Mouse (Mus musculus) cerebellum, postnatal 4 days (tissue): ENCODE results near the gene AW822073.
"Not testable (repeated sequence)": the region's sequence is repeated elsewhere in the genome, so short reads cannot be mapped to it uniquely, and the experiment has no call there.

Source experiments
- DNase-seq, 2 experiments: peaks; one replicate each; pipeline ENCODE4 v3.0.0; 2022; ENCODE audit warnings: low spot score in 2 of 2, mixed read lengths in 1 of 2

Gene AW822073

DNA sequence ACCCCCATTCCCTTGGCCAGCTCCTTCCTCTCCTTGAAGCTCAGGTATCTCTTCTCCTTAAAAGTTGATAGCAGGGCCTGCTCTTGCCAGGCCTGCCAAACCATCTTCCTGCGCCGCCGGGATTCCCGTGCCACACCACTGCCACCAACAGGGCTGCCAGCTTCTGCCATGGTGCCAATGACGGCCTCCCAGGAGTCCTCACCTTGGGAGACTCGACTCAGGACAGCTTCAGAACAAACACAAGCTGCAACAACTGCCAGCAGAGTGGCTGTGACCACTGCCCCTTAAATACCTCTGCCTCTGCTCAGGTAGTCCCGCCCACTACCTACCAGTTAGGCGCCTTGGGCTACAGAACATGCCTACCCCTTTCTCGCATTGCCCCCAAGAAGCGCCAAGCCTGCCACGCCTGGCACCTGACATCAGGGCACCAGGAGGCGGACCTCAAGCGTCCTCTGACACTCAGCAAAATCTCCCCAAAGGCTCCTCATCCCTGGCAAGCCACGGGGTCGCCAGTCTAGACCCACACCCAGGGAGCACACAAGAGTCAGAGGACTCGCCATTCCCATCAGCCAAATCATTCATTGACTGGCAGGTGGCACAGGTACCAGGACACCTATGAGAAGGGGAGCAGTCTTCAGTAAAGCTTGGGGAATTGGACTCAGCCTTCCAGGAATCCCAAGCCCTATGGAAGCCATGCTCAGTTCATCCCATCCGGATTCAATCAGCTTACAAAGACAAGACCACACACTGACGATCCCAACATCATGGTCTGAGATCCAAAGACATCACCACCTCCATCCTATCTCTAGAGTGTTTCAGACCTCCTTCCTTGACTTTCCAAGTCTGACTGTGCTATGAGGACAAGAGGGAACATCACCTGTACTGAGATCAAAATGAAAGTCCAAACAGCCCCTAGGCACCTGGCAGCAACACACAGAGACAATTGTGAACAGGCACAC is at the start of gene AW822073:
Gene AW822073 (minus strand): TSS at position 104 of the 959 bp plus-strand sequence.
- DNase-seq: peak in 1 of 2 experiments; percentile 78

DNA sequence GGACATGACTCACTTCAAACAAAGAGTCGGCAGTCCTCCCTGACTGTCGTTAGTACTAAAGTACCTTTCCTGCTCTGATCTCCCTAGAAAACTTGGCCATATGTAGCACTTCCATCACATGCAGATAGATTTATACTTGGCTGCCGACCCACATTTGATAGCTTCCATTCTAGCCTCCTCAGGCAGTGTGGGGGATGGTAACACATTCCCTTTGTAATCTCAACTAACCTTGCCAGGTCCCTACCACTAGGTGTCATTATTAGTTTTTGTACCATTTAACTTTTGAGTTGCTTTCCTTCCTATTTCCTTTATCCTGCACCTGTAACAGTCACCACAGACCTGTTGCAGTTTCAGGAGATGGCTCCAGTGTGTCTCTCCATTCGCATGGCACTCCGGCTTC is 33.7 kb upstream of the AW822073 start:
- DNase-seq: no peak

DNA sequence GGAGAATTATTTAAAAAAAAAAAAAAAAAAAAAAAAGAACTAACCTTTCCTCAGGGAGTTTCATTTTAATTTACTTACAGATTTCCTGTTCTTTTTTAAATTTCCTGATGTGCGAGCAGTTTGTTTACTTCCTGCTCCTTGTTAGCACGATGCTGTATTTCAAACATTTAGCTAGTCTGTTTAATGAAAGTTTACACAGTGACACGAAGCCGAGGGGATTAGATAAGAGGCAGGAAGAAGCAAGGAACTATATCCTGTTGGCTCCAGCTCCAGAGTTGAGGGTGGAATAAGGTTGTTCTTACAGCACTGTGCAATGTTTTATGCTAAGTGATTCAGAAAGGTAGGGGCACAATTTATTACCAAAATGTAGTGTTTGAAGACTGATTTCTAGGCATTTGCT is 31.2 kb upstream of the AW822073 start:
- DNase-seq: no peak

DNA sequence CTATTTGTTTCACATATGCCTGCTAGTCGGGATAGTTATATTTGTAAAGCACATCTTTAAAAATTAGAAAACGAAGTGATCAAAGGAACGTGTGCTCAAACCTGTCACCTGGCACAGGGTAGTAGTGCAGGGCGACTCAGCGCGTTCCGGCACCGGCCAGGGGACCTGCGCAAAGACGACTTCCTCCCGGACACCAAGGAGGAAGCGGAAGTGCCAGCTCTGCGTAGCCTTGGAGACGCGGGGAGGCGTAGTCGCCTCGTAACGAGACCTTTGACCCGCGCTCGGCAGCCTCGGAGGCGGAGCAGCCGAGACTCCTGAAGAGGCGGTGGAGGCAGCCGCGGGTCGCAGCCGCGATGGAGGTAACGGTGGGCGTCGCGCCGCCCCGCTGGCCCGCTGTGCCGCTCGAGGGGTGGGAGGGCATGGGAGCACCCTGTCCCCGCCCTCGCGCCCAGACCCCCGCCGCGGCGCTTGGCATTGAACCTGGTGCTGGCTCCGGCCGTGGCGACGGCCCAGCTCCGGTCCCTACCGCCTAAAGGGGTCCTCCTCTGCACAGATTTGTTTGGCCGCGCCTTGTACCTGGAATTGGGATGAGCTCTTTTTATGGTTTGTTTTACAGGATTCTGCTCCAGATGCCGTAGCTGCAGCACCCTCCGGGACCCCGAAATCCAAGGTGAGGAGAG is 30.6 kb upstream of the AW822073 start, which contains the start of gene Gcc2:
Gene Gcc2 (plus strand): TSS at position 285 of the 680 bp plus-strand sequence.
- peak; percentile 76 to 91 for DNase-seq

DNA sequence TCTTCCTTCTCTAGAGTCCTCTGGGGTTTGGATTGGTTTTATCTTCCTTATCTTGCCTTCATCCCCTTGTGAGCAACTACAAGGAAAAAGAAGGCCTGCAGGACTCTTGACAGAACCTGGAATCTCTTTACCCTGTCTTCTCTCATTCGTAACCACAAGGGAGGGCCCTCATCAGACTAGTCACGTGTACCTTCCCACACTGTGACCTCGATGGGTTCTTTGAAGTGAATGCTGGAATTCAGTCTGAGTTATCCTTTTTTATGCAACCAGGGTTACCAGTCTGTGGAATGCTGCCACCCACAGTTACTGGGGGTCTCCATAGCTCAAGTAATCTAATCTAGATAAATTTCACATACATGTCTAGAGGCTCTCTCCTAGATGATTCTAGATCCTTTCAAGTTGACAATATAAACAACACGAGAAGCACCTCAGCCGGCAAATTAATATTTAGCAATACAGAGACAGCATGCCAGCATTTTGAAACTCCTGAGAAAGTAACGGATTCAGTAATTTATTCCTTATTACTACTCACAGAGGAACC is 30.0 kb upstream of the AW822073 start:
- no peak for DNase-seq

DNA sequence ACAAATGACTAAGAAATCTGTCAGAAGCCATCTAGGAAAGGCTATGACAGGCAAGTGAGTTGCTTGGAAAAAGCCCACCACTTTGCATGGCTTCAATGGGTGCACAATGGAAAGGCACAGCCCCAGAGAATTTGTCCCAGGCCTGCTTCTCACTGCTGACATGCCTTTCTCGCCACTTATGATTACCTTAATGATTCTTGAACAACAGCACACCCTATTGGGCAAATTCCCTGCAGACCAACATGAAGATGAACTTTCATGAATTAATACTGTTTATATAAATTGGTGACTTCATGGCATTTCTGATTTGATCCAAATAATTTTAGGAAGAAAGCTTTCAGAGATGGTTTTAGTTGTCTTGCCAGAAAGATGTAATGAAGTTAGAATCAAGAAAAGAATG is 24.8 kb upstream of the AW822073 start:
- DNase-seq: no peak

DNA sequence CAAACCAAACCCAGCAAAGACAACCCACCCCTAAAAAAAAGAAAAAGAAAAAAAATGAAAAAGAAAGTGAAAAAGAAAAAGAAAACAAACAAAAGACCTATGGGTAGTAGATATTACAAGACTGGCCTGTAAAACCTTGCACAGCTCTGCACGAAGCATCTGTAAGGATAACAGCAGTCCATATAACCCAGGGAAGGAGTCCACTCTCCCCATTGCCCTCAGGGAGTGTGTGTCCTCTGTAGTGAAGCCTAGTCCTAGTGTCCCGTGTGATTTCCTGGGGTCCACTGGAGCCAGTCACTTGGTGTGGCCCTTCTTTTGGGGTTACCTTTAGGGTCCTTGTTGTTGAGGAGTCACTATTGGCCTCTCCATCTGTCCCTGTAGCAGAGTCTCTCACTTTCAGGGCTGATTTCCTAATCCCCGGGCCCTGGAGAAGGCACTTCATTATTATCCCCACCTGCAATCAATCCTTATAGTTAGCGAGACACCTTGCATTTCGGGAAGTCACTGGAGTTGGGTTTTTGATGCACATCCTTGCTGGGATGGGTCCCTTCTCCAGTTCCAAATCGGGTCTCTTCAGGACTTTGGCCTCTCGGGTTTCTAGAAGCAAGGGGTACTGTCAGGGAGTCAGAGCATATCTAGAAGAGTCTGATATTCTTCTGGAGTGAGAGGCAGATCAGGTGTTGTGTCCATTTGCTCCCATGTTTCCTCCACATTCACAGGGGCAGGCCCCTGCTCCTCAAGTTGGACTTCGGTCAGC is 14.4 kb upstream of the AW822073 start:
- peak; percentile 72 to 85 for DNase-seq

DNA sequence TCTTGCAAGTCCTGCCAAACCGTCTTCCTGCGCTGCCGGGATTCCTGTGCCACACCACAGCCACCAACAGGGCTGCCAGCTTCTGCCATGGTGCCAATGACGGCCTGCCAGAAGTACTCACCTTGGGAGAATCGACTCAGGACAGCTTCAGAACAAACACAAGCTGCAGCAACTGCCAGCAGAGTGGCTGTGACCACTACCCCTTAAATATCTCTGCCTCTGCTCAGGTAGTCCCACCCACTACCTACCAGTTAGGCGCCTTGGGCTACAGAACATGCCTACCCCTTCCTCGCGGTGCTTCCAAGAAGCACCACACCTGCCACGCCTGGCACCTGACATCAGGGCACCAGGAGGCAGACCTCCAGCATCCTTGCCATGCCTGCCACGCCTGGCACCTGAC is 11.9 kb upstream of the AW822073 start, which contains the start of gene Gm4981:
Gene Gm4981 (minus strand): TSS at position 89 of the 400 bp plus-strand sequence.
- DNase-seq: no peak

DNA sequence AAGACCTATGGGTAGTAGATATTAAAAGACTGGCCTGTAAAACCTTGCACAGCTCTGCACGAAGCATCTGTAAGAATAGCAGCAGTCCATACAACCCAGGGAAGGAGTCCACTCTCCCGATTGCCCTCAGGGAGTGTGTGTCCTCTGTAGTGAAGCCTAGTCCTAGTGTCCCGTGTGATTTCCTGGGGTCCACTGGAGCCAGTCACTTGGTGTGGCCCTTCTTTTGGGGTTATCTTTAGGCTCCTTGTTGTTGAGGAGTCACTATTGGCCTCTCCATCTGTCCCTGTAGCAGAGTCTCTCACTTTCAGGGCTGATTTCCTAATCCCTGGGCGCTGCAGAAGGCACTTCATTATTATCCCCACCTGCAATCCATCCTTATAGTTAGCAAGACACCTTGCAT is 10.3 kb upstream of the AW822073 start:
- DNase-seq: not testable (repeated sequence)

DNA sequence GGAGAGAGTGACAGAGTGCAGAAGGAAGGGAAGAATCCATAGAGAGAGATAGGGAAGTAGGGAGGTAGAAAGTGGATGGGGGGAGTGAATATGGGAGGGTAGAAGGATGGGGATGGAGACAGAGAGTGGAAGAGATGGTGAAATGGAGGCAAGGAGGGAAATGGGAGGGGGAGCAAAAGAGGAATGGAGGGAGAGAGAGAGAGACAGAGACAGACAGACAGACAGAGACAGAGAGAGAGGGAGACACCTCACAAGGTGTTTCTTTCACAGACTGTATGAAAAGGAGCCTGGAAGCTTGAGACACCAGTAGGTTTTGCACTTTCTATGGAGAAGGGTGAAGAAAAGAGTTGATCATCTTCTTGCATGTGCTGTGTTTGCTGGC is 9.0 kb upstream of the AW822073 start:
- not testable (repeated sequence) for DNase-seq

DNA sequence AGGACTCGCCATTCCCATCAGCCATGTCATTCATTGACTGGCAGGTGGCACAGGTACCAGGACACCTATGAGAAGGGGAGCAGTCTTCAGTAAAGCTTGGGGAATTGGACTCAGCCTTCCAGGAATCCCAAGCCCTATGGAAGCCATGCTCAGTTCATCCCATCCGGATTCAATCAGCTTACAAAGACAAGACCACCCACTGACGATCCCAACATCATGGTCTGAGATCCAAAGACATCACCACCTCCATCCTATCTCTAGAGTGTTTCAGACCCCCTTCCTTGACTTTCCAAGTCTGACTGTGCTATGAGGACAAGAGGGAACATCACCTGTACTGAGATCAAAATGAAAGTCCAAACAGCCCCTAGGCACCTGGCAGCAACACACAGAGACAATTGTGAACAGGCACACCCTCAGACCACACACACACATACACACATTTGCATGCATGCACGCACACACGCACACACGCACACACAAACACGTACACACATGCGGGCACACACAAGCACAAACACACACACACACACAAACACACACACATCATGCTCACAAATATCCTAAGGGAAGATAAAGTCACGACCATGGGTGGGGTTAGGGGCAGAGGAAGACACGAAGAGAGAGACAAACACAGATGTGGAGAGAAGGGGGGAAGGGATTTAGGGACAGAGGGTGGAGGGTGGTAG is 8.5 kb upstream of the AW822073 start:
- DNase-seq: peak; percentile 50 to 62

DNA sequence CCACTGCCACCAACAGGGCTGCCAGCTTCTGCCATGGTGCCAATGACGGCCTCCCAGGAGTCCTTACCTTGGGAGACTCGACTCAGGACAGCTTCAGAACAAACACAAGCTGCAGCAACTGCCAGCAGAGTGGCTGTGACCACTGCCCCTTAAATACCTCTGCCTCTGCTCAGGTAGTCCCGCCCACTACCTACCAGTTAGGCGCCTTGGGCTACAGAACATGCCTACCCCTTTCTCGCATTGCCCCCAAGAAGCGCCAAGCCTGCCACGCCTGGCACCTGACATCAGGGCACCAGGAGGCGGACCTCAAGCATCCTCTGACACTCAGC is 7.9 kb upstream of the AW822073 start, which contains the start of gene Duxf3:
Gene Duxf3 (minus strand): TSS at position 35 of the 329 bp plus-strand sequence.
- not testable (repeated sequence) for DNase-seq

DNA sequence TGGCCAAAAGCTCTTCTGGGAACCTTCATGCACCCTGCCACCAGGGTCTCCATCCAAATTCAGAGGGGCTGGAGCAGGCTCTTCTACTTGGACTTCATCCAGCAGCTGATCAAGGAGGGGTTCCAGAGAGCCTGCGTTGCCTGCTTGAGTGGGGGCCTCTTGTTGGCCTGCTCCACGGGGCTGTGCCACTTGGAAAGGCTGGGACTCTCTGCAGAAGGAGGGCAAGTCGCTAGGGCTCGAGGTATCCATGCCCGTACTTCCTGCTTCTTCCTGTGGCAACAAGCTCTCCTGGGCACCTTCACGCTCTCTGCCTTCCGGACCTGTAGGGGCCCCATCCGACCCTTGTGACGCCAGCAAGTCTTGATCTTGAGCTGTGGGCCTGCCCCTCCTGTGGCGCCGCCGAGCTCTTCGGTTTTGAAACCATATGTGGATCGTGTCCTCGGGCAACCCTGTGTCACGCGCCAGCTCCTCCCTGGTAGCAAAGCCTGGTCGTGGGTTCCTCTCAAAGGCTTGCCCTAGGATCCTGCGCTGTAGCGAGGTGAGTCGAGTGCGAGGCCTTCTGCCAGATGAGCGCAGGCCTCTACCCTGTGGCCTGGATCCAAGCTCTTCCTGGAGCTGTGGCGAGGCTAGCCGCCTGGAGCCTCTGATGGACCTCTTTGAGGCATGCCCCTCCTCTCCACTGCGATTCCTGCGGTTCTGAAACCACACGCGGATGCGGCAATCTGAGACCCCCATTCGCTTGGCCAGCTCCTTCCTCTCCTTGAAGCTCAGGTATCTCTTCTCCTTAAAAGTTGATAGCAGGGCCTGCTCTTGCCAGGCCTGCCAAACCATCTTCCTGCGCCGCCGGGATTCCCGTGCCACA is 7.3 kb upstream of the AW822073 start:
- DNase-seq: peak; percentile 85 to 100

DNA sequence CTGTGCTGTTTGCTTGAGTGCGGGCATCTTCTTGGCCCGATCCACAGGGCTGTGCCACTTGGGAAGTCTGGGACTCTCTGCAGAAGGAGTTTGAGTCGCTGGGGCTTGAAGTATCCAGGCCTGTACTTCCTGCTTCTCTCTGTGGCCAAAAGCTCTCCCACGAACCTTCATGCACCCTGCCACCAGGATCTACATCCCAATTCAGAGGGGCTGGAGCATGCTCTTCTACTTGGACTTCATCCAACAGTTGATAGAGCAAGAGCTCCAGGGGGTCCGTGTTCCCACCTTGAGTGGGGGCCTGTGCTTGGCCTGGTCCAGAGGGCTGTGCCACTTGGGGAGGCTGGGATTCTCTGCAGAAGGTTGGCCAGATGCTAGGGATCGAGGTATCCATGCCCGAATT is 6.4 kb upstream of the AW822073 start:
- peak; percentile 53 to 67 for DNase-seq

DNA sequence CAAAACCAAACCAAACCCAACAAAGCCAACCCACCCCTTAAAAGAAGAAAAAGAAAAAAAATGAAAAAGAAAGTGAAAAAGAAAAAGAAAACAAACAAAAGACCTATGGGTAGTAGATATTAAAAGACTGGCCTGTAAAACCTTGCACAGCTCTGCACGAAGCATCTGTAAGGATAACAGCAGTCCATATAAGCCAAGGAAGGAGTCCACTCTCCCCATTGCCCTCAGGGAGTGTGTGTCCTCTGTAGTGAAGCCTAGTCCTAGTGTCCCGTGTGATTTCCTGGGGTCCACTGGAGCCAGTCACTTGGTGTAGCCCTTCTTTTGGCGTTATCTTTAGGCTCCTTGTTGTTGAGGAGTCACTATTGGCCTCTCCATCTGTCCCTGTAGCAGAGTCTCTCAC is 5.3 kb upstream of the AW822073 start:
- DNase-seq: not testable (repeated sequence)

DNA sequence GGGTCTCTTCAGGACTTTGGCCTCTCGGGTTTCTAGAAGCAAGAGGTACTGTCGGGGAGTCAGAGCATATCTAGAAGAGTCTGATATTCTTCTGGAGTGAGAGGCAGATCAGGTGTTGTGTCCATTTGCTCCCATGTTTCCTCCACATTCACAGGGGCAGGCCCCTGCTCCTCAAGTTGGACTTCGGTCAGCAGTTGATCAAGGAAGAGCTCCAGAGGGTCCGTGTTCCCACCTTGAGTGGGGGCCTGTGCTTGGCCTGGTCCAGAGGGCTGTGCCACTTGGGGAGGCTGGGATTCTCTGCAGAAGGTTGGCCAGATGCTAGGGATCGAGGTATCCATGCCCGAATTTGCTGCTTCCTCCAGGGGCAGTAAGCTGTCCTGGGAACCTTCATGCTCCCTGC is 3.1 kb upstream of the AW822073 start:
- DNase-seq: not testable (repeated sequence)

DNA sequence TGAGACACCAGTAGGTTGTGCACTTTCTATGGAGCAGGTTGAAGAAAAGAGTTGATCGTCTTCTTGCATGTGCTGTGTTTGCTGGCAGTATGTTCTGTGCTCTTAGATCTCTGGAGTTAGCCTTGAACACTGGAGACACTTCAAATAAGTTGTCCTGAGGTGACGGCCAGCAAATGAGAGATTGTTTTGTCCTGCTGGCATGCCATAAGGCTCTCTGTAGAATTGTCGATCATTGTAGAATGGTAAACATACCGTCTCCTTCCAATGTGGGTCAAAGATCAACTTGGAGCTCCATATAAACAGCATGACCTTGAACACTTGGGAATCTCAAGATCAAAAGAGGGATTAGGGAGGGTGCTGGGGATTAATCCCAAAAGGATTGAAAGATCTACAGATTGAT is 1.6 kb upstream of the AW822073 start:
- DNase-seq: not testable (repeated sequence)

DNA sequence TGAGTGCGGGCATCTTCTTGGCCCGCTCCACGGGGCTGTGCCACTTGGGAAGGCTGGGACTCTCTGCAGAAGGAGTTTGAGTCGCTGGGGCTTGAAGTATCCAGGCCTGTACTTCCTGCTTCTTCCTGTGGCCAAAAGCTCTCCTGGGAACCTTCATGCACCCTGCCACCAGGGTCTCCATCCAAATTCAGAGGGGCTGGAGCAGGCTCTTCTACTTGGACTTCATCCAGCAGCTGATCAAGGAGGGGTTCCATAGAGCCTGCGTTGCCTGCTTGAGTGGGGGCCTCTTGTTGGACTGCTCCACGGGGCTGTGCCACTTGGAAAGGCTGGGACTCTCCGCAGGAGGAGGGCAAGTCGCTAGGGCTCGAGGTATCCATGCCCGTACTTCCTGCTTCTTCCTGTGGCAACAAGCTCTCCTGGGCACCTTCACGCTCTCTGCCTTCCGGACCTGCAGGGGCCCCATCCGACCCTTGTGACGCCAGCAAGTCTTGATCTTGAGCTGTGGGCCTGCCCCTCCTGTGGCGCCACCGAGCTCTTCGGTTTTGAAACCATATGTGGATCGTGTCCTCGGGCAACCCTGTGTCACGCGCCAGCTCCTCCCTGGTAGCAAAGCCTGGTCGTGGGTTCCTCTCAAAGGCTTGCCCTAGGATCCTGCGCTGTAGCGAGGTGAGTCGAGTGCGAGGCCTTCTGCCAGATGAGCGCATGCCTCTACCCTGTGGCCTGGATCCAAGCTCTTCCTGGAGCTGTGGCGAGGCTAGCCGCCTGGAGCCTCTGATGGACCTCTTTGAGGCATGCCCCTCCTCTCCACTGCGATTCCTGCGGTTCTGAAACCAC is 541 bp downstream of the AW822073 start:
- peak; percentile 75 to 97 for DNase-seq

DNA sequence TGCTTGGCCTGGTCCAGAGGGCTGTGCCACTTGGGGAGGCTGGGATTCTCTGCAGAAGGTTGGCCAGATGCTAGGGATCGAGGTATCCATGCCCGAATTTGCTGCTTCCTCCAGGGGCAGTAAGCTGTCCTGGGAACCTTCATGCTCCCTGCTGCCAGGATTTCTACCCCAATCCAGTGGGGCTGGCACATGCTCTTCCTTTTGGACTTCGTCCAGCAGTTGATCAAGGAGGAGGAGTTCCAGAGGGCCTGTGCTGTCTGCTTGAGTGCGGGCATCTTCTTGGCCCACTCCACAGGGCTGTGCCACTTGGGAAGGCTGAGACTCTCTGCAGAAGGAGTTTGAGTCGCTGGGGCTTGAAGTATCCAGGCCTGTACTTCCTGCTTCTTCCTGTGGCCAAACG is 1.6 kb downstream of the AW822073 start:
- DNase-seq: not testable (repeated sequence)
